Mouse (Mus musculus): ENCODE data around the gene Efemp2.

The Efemp2 gene

DNA sequence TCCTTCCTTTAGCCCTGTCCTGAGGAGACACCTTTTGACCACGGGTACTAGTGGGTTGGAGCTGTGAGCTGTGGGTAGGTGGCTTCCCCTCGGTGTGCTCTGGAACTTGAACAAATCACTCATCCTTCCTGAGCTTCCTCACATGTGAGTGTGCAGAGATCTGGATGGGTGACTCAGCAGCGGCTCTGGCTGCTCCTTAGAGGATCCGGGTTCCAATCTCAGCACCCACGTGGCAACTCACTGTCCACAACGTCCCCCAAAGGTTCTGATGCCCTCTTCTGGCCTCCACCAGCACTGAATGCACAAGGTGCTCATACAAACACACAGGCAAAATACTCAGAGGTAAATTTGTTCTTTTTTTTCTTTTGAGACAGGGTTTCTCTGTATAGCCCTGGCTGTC is 22.0 kb upstream of the Efemp2 start:
- no peak for DNase-seq (ENCODE audit: low spot score)

DNA sequence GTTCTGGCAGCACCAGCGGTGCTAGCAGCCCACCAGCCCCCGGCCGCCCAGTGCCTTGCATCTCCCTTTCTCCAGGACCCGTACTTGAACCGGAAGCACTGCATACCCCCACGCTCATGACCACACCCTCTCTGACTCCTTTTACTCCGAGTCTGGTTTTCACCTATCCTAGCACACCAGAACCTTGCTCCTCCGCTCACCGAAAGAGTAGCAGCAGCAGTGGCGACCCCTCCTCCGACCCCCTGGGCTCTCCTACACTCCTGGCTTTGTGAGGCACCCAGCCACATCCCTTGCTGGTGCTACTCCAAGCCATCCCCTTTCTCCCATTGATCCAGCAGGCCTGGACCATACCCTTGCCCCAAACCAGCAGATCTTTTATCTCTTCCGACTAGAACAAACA is 18.7 kb upstream of the Efemp2 start:
- no peak for DNase-seq (ENCODE audit: low spot score)

DNA sequence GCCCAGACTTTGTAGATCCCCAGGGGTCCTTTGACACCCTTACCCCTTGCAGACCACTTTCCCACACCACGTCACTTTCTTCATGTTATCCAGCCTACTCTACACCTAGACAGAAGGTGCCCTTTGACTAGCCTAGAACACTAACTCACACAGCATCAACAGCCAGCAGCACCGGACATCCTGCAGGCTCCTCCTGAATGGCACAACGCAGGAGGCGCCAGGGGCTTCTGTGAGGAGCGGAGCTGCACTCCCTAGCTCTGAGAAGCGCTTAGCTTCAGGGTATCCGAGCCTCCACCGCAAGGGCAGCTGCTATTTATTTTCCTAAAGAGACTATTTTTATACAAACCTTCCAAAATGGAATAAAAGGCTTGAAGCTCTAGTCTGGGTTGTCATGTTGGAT is 18.2 kb upstream of the Efemp2 start:
- no peak for DNase-seq (ENCODE audit: low spot score)

DNA sequence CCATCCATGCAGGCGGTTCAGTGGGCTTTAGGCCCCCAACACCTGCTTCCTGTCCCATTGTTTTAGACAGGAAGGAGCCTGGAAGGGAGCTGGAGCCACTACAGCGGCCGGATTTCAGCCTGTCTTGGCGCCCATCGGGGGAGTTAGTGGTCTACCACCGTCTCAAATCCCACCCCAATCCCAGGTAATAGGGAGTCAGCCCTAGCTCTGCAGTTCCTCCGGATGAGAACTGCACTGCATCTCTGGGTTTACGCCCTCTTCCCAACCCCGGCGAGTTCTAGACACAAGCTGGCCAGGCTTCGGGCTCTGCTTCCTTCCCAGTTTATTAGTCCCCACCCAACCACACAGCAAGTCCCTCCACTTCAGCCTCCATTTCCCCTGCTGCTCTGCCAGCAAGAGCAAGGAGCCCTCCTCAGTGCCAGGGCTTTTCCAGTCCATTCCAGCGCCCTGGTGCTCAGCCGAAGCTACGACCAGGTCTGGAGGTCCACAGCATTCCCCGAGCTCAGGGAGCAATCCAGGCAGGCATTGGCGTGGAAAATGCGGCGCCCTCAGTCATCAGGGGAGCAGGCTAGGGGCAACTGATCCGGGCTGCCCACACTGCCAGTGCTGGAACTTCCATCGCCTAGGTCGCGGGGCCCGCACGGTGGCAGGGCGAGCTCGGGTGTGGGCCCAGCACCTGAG is 17.4 kb upstream of the Efemp2 start:
- DNase-seq (ENCODE audit: low spot score): no peak

DNA sequence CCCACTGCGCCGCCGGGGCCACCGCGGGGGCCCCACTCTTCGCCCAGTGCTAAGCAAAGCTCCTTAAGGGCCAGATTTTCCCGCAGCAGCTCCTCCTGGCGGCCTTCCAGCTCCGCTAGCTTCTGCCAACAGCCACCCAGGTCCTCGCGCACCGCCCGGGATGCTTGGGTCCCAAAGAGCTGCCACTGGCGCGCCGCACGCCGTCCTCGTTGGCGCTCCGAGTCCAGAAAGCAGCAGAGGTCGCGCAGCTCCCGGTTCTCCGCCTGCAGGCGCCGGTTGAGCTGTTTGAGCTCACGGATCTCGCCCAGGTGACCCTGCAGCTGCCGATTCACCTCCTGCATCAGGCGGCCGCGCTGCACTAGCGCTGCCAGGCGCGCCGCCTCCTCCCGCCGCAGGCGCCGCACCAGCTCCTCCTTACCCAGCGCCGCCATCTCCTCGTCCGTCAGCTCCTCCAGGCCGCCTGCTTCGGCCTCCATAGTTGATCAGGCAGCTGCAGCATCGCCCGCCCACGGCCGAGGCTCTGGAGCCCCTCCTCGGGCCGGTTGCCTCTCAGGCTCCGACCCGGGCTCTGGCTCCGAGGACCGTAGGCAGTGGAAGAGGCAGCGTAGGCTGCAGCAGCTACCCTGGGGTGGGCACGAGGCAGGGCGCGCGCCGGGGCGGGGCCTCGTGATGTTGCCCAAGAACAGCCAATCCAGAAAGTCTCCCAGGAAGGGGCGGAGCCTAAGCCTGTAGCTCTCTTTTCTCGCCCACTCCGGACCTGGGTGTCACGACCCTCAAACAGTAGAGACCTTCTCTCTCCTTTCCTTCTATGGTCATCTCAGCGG is 16.6 kb upstream of the Efemp2 start:
- DNase-seq (ENCODE audit: low spot score): peak; percentile 88

DNA sequence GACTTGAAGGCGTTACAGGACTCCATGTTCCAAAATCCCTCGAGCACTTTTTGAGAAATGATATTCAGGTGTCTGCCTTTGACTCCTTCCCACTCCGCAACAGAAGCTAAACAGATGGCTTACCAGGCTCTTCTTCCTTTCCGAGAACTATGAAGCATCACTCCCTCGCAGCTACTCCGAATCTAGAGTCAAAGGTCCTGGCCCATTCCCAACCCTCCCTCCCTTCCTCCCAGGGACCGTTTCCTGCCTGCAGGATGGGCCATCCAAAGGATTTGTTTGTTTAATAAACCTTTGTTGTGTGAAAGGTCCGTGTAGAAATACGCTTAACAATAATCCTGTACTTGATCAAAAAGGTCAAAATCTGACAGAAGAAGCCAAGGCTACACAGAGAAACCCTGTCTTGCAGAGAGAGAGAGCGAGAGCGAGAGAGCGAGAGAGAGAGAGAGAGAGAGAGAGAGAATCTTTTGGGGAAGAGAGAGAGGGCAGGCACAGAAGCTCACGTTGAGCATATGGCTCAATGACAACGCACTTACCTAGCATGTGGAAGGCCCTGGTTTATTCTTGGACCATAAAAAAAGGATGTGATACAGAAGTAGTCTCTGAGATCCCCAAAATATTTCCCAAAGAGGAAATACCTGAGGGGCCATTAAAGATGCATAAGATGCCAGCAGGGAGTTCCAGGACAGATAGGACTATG is 15.9 kb upstream of the Efemp2 start, which contains the start of gene Ccdc85b:
TSS of gene Ccdc85b (minus strand) at position 149 of the 697 bp plus-strand sequence.
- no peak for DNase-seq (ENCODE audit: low spot score)

DNA sequence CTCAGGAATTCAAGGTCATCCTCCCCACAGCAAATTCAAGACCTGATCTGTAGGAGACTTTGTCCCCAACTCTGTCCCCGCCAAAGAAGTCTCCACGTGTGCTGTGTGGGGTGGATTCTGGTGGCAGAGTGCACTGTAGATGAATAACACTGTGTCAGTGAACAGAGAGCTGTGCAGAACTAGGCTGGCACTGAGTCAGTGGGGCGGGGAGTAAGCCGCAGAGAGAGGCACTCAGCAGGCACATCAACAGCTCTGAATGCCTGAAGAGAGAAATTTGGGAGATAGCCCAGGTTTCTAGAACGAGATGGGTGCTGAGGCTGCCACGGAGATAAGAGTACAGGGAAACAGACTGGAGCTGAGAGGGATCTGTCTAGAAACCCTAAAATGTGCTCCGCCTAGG is 14.7 kb upstream of the Efemp2 start:
- no peak for DNase-seq (ENCODE audit: low spot score)

DNA sequence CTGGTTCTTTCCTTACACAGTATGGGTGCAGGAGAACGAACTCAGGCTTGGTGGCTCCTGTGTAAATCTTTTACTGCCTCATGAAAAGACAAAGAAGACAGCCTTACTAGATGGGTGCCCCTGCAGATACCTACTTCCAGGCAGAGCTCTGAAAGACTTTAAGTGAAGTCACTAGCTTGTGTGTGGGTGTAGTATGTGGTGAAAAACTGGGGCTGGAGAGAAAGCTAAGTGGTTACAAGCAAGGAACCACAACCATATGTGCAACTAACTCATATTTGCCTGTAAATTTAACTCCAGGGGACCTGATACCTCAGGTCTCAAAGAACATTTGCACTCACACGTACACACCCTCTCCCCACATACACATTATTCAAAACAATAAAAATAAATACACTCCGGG is 13.9 kb upstream of the Efemp2 start:
- DNase-seq (ENCODE audit: low spot score): no peak

DNA sequence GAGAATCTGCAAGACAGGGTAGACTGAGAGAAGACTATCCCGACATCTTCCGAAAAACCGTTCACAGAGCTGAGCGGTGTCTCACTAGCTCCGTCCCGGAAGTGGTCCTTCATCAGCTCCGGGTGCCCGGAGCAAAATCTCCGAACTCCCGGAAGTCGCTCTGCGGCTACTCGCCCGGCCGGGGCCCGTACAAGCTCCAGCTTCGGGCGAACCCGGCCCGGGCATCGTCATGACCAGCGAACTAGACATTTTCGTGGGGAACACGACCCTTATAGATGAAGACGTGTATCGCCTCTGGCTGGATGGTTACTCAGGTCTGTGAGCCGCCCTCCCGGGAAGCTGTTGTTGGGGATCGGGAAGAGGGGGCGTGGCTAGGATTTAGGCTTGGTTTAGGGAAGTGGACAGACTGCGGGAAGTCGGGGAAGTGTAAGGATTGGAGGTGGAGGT is 13.3 kb upstream of the Efemp2 start, which contains the start of gene Fibp:
TSS of gene Fibp (plus strand) at position 151 of the 447 bp plus-strand sequence.
- peak; percentile 85 for DNase-seq (ENCODE audit: low spot score)

DNA sequence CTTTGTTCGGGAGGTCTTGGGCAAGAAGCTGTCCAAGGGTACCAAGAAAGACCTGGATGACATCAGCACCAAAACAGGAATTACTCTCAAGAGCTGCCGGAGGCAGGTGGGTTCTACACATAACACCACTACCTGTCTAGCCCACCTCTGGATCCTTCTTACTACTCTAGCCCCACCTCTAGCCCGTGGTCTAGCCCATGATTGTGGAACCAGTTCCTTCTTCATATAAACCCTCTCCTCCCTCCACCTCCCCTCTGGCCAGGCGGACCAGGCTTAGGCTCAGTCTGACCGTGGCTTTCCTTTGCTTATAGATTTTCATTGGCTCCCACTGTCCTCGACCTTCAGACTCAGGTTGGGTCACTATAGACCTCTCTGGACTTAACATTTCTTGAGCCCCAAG is 12.3 kb upstream of the Efemp2 start:
- DNase-seq (ENCODE audit: low spot score): no peak

DNA sequence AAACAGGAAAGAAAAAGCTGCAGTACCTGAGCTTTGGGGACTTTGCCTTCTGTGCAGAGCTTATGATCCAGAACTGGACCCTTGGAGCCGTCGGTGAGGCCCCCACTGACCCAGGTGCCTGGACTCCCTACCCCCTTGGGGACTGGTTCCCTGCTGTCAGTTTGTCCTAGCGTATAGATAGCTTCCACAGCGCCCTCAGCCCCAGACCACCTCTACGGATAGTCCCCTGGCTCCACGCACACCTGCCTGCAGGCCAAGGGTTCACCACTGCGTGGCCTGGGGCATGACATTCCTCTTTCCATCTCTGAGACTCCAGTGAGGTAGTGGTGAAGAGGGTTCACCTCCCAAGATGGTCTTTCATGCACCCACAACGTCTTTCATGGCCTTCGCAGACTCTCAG is 10.5 kb upstream of the Efemp2 start:
- DNase-seq (ENCODE audit: low spot score): no peak

DNA sequence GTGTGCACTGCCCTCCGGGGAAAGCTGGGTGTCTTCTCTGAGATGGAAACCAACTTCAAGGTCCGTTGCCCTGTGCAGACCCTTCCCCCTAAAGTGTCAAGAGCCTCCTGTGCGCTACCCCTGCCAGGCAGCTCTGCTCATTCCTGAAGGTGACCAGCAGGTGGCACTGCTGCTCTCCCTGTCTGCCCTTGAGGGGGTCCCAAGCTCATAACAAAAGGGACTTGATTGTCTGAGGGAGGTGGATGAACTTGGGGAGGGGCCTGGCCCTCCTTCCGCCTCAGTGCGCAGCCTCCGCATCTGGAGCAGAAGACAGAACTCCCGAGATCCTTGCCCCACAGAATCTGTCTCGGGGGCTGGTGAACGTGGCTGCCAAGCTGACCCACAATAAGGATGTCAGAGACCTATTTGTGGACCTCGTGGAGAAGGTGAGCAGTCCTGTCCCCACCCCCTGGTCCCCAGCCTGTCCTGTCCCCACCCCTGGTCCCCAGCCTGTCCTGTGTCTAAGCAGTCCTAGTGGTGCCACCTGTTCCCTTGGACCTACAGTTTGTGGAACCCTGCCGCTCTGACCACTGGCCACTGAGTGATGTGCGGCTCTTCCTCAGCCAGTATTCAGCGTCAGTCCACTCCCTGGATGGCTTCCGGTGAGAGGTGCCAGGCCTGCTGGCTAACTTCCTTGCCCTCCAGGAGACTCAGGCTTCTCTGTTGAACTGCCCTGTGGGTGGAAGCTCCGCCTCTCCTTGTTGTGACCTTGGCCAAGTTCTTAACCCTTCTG is 9.8 kb upstream of the Efemp2 start:
- peak; percentile 49 for DNase-seq (ENCODE audit: low spot score)

DNA sequence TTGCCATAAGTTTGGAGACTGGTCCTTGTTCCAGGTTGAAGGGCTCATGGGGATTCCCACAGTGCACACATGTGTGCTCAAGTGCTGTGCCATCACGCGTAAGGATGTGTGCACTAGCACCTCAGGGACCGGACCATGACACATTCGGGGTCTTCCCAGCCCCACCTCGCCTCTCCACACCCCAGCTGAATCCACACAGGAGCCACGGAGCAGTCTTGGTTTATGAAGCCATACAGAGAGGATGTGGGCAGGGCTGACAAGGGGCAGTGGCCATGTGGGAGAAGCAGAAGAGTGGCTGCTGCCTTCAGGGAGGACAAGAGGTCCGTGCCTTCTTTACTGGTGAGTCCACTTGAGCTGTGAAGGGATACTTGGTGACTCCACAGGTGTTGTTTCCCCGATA is 8.7 kb upstream of the Efemp2 start:
- no peak for DNase-seq (ENCODE audit: low spot score)

DNA sequence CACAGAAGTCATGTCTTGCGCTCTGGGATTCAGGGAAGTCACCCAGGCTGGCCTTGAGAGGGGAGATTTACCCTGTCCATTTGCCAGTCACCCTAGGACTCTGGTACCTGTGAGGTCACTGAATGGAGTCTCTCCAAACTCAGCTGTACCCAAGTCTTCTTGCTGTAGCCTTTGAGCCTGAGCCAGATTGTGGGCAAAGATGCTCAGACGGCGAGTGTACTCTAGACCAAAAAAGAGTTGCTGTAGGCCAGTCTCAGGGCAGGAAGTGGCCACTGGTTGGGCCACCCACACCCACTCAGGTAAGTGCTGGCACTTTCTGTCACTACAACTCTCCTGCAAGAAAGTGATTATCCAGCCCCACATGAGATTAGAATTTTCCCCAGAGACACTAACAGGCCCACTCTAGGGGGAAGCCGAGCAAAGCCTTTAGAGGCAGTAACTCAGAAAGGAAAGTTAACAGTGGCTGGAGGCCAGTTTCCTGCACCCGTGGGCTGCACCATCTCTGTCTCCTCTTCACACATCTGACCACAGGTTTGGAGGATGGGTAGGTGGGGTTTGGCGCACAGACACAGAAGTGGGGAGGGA is 6.7 kb upstream of the Efemp2 start:
- DNase-seq (ENCODE audit: low spot score): no peak

DNA sequence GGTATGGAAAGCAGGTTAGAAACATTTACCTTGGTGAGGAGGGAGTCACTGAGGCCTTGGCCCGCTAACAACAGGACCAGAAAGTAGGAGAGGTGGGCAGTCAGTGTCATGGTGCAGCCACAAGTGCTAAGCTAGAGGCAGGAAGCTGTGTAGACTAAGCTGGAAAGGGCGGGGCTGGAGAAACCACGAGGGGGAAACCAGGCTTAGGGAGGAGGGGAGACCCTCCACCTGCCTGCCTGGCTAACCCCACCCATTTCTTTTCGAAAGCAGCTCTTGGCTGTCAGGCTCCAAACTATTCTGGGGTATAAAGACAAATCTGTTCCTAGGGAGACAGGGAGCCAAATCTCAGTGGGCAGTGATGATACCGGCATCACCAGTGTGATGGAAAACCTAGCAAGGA is 5.4 kb upstream of the Efemp2 start, which contains the start of gene Ctsw:
TSS of gene Ctsw (minus strand) at position 134 of the 400 bp plus-strand sequence.
- peak; percentile 69 for DNase-seq (ENCODE audit: low spot score)

DNA sequence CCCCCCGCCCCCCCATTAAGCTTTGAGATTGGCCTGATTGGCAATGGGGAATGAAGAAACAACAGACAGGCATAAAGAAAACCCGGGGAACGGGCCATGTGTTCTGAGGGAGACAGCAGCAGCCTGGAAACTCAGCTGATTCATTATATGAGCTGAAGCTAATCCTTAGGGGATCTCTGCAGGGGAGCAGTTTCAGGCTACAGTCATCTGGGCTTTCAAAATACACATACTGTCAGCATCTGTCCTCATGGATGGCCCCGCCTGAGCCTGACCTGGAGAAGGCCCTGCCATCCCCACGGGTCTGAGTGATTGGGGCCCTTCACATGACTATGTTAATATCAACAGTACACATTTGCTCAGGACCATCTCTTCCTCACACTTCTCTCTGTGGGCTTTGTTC is 1.9 kb upstream of the Efemp2 start:
- DNase-seq (ENCODE audit: low spot score): no peak

DNA sequence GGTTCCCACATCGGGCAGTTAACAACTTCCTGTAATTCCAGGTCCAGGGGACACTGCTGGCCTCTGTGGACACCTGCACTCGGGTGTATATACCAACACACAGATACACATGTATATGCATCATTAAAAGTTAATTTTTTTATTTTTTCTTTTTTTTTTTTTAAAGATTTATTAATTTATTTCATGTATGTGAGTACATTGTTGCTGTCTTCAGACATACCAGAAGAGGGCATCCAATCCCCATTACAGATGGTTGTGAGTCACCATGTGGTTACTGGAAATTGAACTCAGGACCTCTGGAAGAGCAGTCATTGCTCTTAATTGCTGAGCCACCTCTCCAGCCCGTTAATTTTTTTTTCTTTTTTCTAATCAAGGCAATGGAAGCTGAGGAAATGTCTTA is 897 bp upstream of the Efemp2 start:
- no peak for DNase-seq (ENCODE audit: low spot score)

DNA sequence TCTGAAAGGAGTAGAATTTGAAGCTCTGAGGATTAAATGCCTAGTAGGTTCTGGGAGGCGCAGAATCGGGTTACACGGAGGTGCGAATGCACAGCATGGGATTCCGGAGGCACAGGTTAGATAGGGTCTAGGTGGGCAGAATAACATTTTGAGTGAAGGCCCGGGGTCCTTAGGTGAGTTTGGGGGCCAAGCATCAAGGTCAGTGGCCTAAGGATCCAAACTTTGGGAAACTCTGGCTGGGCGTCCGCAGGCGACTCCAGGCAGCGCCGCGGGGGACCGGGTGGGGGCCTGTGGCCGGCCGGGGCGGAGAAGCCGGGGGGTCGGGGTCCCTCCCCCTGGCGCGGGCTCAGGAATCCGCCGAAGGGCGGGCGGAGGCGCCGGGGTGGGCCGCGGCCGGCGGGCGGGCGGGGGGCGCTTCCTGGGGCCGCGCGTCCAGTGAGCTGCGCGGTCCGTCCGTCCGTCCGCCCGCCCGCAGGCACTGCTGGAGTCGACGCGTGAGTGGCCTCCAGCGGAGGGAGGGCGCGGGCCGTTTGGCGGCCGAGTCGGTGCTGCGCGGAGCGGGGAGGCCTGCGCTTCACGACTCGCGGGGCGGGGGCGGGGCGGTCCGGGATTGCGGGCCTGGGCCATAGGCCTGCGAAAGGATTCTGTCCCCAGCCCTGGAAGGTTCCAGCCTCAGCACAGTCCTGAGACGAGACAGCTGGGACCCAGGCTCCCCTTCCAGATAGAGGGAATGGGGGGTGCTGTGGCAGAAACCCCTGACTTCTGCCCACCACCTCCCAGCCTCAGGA is 721 bp downstream of the Efemp2 start:
- DNase-seq (ENCODE audit: low spot score): no peak

DNA sequence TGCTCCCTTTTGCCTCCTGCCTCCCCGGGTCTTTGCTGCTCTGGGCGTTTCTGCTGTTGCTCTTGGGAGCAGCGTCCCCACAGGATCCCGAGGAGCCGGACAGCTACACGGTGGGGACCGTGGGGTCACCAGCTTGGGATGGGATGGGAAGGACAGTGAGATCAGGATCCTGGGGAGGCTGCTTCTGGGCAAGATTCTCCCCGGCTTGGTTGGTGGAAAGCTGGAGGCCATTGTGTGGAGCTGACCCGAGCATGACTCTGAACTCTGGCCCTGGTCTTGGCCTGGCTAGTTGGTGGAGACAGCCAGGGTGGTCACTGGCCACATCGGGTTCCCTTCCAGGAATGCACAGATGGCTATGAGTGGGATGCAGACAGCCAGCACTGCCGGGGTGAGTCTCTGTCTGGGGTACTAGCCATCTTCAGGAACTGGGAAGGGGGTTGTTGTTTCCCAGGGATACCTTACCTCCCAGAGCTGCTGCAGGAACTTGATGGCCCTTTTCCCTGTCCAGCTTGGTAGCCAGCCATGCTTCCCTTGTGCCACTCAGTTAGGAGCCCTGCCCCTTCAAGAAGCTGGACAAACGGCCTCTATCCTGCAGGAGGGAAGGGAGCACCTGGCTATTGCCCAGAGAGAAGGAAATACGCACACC is 1.4 kb downstream of the Efemp2 start:
- DNase-seq (ENCODE audit: low spot score): no peak

DNA sequence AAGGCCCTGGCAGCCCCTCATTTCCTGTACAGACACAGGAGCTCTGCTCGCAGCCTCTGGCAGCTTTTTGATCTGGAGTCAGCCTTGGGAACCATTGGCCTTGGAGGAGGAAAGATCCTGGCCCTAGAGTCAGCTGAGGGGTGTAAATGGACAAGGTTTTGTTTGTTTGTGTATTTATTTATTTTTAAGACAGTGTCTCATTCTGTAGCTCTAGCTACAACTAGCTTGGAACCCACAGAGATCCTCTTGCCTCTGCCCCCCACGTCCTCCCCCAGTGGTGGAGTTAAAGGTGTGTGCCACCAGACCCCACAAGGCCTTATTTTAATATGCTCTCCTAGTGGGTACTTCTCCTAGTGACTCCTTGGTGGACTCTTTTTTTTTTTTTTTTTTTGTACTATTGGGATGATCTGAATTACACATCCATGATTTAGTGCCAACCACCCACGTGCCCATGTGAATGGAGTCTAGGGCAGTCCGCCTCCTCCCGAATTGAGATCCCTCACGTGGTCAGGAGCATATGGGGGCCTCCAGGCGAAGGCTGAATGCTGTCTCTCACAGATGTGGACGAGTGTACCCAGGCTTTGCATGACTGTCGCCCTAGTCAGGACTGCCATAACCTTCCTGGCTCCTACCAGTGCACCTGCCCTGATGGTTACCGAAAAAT is 3.4 kb downstream of the Efemp2 start:
- no peak for DNase-seq (ENCODE audit: low spot score)
